Mouse (Mus musculus) gastrocnemius, postnatal 36 days (tissue): ENCODE results near the gene Aqp7. TPM values are rescaled to one million over a fixed set of nuclear protein-coding genes. Genes with fewer than 3 reads are reported as not detected.

Source experiments
- DNase-seq, 2 experiments: peaks; one replicate each; pipeline ENCODE4 v3.0.0; 2022
- intact Hi-C: fragments of 180-260 bp; cut with DNase I; formaldehyde crosslinking; loops from one replicate; pipeline ENCODE4 v1.15.1; 2025
- total RNA-seq, 2 experiments: library from RNA; stranded (reverse); gene quantifications; 2 replicates each; pipeline ENCODE4 v1.2.3; 2021

The Aqp7 gene
- total RNA-seq, 2 experiments from 2014 or later: 10.5 to 10.8 TPM

GRCm38 (mm10) chr4:41063894-41064673, 16.1 kb upstream of the Aqp7 start:
- no peak for DNase-seq
- intact Hi-C loops: no loop called here

- no peak for DNase-seq
- intact Hi-C loops: no loop called here
Observed at GRCm38 (mm10) chr4:41063351-41063750, 15.4 kb upstream of the Aqp7 start.

- DNase-seq: no peak
- intact Hi-C loops: no loop called here
Observed at GRCm38 (mm10) chr4:41057361-41057760, 9.4 kb upstream of the Aqp7 start.

GRCm38 (mm10) chr4:41056742-41057332, 8.9 kb upstream of the Aqp7 start:
- no peak for DNase-seq
- intact Hi-C loops: no loop called here

- intact Hi-C loops: no loop called here
- no peak for DNase-seq
Observed at GRCm38 (mm10) chr4:41056253-41056652, 8.3 kb upstream of the Aqp7 start.

- no peak for DNase-seq
- intact Hi-C loops: no loop called here
Observed at GRCm38 (mm10) chr4:41055111-41055510, 7.2 kb upstream of the Aqp7 start.

GRCm38 (mm10) chr4:41051781-41052180, 3.8 kb upstream of the Aqp7 start:
- DNase-seq: no peak
- intact Hi-C loops: loop anchor here (2.0 to 5.0 kb wide), 2 partner anchors 67 to 176 kb away; no protein-coding TSS in a partner anchor

- intact Hi-C loops: loop anchor here (2.0 to 5.0 kb wide), 2 partner anchors 68 to 176 kb away; no protein-coding TSS in a partner anchor
- peak; percentile 71 to 78 for DNase-seq
Observed at GRCm38 (mm10) chr4:41050726-41051675, 3.1 kb upstream of the Aqp7 start.

- intact Hi-C loops: no loop called here
- DNase-seq: no peak
Observed at GRCm38 (mm10) chr4:41048926-41049325, 987 bp upstream of the Aqp7 start.

- no peak for DNase-seq
- intact Hi-C loops: no loop called here
Observed at GRCm38 (mm10) chr4:41046254-41046795, 1.6 kb downstream of the Aqp7 start.

GRCm38 (mm10) chr4:41045288-41045687, 2.7 kb downstream of the Aqp7 start:
- intact Hi-C loops: no loop called here
- DNase-seq: no peak

GRCm38 (mm10) chr4:41043961-41044360, 4.0 kb downstream of the Aqp7 start:
- no peak for DNase-seq
- intact Hi-C loops: no loop called here

- DNase-seq: no peak
- intact Hi-C loops: no loop called here
Observed at GRCm38 (mm10) chr4:41042880-41043279, 5.1 kb downstream of the Aqp7 start.

- no peak for DNase-seq
Observed at GRCm38 (mm10) chr4:41040983-41041382, 7.0 kb downstream of the Aqp7 start.

GRCm38 (mm10) chr4:41037942-41038341, 10.0 kb downstream of the Aqp7 start:
- intact Hi-C loops: no loop called here
- DNase-seq: no peak

More at GRCm38 (mm10) chr4:41040983-41041382, 7.0 kb downstream of the Aqp7 start:
- intact Hi-C loops: no loop called here

GRCm38 (mm10) chr4:41031242-41031641, 16.7 kb downstream of the Aqp7 start:
- peak in 1 of 2 experiments; percentile 56 for DNase-seq
- intact Hi-C loops: no loop called here

- intact Hi-C loops: no loop called here
- no peak for DNase-seq
Observed at GRCm38 (mm10) chr4:41029372-41029771, 18.6 kb downstream of the Aqp7 start.

GRCm38 (mm10) chr4:41028272-41028671, 19.7 kb downstream of the Aqp7 start:
- intact Hi-C loops: no loop called here
- DNase-seq: no peak

GRCm38 (mm10) chr4:41027872-41028271, 20.1 kb downstream of the Aqp7 start:
- intact Hi-C loops: no loop called here
- DNase-seq: no peak

- DNase-seq: no peak
- intact Hi-C loops: no loop called here
Observed at GRCm38 (mm10) chr4:41026086-41026787, 21.7 kb downstream of the Aqp7 start.
